Mouse (Mus musculus) heart, embryonic 14.5 days (tissue): ENCODE results near the gene Ces2a. TPM values are rescaled to one million over a fixed set of nuclear protein-coding genes. Genes with fewer than 3 reads are reported as not detected.

Experiments used
- ATAC-seq: fragments of 200-750 bp; cut with Nextera tagmentation; 2 replicates; pipeline ENCODE4 v1.8.0; 2017; ENCODE audit warnings: low read depth, moderate TSS enrichment; ENCODE audit not compliant: insufficient number of reproducible peaks, insufficient read depth, low FRiP score
- H3K27ac ChIP-seq, 2 experiments: fragments of 200-500 bp in 1 of 2; fragments of 300-500 bp in 1 of 2; sonication (generic) in 1 of 2; replicated peaks in 1 of 2; 2 replicates each; pipeline ENCODE4 v1.5.1; 2012 to 2014; ENCODE audit warnings: low read depth in 2 of 2, low read length in 2 of 2, control low read depth in 1 of 2, mild to moderate bottlenecking in 1 of 2, mixed read lengths in 1 of 2; ENCODE audit not compliant: control insufficient read depth in 1 of 2, insufficient read depth in 1 of 2
- H3K27me3 ChIP-seq: fragments of 300-500 bp; sonication (generic); 2 replicates; pipeline ENCODE4 v1.6.1; 2014; ENCODE audit warnings: mild to moderate bottlenecking, low read length, control low read depth; ENCODE audit not compliant: control insufficient read depth, insufficient read depth
- H3K36me3 ChIP-seq: fragments of 300-500 bp; sonication (generic); 2 replicates; pipeline ENCODE4 v1.6.1; 2014; ENCODE audit warnings: mild to moderate bottlenecking, control low read depth, low read length, mixed read lengths; ENCODE audit not compliant: control insufficient read depth, insufficient read depth
- H3K4me1 ChIP-seq, 2 experiments: fragments of 200-500 bp in 1 of 2; fragments of 300-500 bp in 1 of 2; sonication (generic) in 1 of 2; 2 replicates each; pipeline ENCODE4 v1.6.1; 2012 to 2014; ENCODE audit warnings: low read length in 2 of 2, control low read depth in 1 of 2, mixed read lengths in 1 of 2; ENCODE audit not compliant: control insufficient read depth in 2 of 2, insufficient read depth in 2 of 2
- H3K4me2 ChIP-seq: fragments of 300-500 bp; sonication (generic); 2 replicates; pipeline ENCODE4 v1.6.1; 2014; ENCODE audit warnings: mild to moderate bottlenecking, low read length
- H3K4me3 ChIP-seq, 2 experiments: fragments of 200-500 bp in 1 of 2; fragments of 300-500 bp in 1 of 2; sonication (generic) in 1 of 2; 2 replicates each; pipeline ENCODE4 v1.5.1; 2012 to 2014; ENCODE audit warnings: low read length in 2 of 2, mild to moderate bottlenecking in 2 of 2, control low read depth in 1 of 2, low read depth in 1 of 2, moderate library complexity in 1 of 2; ENCODE audit not compliant: control insufficient read depth in 1 of 2, insufficient read depth in 1 of 2
- H3K9ac ChIP-seq: fragments of 300-500 bp; sonication (generic); 2 replicates; pipeline ENCODE4 v1.6.1; 2014; ENCODE audit warnings: mild to moderate bottlenecking, low read length
- H3K9me3 ChIP-seq: fragments of 300-500 bp; sonication (generic); 2 replicates; pipeline ENCODE4 v1.6.1; 2016; ENCODE audit warnings: low read length, control low read depth; ENCODE audit not compliant: control insufficient read depth
- WGBS: fragments of 180-500 bp; shearing (Covaris S2); extraction: QIAGEN DNeasy Blood & Tissue Kit; methylation state at CpG from one replicate; pipeline ENCODE4 v1.1.7; 2014; 5-methylcytosine and 5-hydroxymethylcytosine counted together
- polyA plus RNA-seq: library from polyadenylated mRNA; unstranded; fragments of >200 nt; fragmentation: Nextera tagmentation; extraction: Ambion mirVana; gene quantifications from 2 replicates; pipeline ENCODE4 v1.2.1, GENCODE M21; 2014

Gene Ces2a
- polyA plus RNA-seq, 1 experiment from 2014 or later, result not detected

DNA sequence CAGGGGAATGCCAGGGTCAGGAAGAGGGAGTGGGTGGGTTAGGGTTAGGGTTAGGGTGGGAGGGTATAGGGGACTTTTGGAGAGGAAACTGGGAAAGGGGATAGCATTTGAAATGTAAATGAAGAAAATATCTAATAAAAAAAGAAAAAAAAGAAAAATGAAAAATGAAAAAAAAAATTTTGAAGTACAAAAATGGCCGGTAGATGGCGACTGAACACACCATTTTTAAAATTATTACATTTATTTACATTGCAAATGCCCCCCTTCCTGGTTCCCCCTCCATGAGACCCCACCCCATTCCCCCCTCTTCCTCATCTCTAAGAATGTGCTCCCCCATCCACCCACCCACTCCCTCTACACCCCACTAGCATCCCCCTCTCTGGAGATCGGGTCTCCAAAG is 9.6 kb downstream of the Ces2a start:
- H3K27ac ChIP-seq, result no peak overlapping the region
- 75% methylated on average over 3 of the region's 3 CpGs for WGBS

GRCm38 (mm10) chr8:104752818-104753217 is 19.0 kb downstream of the Ces2a start:
- Histone ChIP-seq H3K9me3 (no peaks in the 10 kb centered on the region), H3K4me3 (no peak overlapping the region), H3K4me1 (no peaks in the 10 kb centered on the region), H3K4me2 (no peak overlapping the region), H3K27me3 (no peaks in the 10 kb centered on the region), H3K9ac (no peak overlapping the region), H3K36me3 (no peaks in the 10 kb centered on the region), H3K27ac (no peak overlapping the region)
- 63% methylated on average over 1 of the region's 1 CpGs for WGBS
- no peak for ATAC-seq

More for the DNA sequence above, 9.6 kb downstream of the Ces2a start:
- no peaks in the 10 kb centered on the region for H3K4me1 ChIP-seq
- no peak for ATAC-seq
- no peaks in the 10 kb centered on the region for H3K27me3 ChIP-seq
- no peaks in the 10 kb centered on the region for H3K36me3 ChIP-seq
- H3K9me3 ChIP-seq, result no peaks in the 10 kb centered on the region
- H3K9ac ChIP-seq, result no peak overlapping the region
- H3K4me3 ChIP-seq, result no peak overlapping the region
- H3K4me2 ChIP-seq, result no peak overlapping the region

DNA sequence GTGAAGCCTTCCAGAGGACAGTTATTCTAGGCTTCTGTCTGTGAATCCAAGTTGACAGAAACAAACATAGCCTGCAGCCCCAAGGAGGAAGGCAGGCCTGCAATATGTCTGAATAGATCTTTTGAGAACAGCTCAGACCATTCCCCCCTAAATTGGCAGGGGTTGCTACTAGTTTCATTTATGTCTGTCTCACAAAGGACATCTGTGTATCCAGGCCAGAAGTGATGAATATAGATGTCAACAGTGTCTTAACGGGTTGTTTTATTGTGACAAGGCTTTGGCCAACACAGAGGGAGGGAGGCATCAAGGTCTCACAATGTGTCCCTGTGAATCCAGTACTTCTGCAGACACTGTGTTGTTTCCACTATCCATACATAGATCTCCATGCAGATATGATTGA is 23.8 kb downstream of the Ces2a start:
- ATAC-seq, result no peak
- Histone ChIP-seq H3K4me3 (no peak overlapping the region), H3K9me3 (no peaks in the 10 kb centered on the region), H3K27me3 (no peaks in the 10 kb centered on the region), H3K27ac (no peak overlapping the region), H3K4me2 (no peak overlapping the region), H3K36me3 (no peaks in the 10 kb centered on the region), H3K9ac (no peak overlapping the region), H3K4me1 (no peaks in the 10 kb centered on the region)
- WGBS, result 44% methylated on average over 1 of the region's 1 CpGs

- Histone ChIP-seq H3K4me3 (no peak overlapping the region), H3K4me2 (no peak overlapping the region), H3K4me1 (no peaks in the 10 kb centered on the region), H3K27ac (no peak overlapping the region), H3K9ac (no peak overlapping the region), H3K36me3 (no peaks in the 10 kb centered on the region), H3K9me3 (no peaks in the 10 kb centered on the region), H3K27me3 (no peaks in the 10 kb centered on the region)
- 87% methylated on average over 2 of the region's 2 CpGs for WGBS
- no peak for ATAC-seq
Measured at GRCm38 (mm10) chr8:104758209-104758608, 24.4 kb downstream of the Ces2a start.

- no peak overlapping the region for H3K9ac ChIP-seq
- H3K9me3 ChIP-seq, result no peaks in the 10 kb centered on the region
- ATAC-seq, result no peak
- H3K27me3 ChIP-seq, result no peaks in the 10 kb centered on the region
- H3K4me2 ChIP-seq, result no peak overlapping the region
- H3K36me3 ChIP-seq, result no peaks in the 10 kb centered on the region
- no peaks in the 10 kb centered on the region for H3K4me1 ChIP-seq
- 67% methylated on average over 4 of the region's 4 CpGs for WGBS
- no peak overlapping the region for H3K4me3 ChIP-seq
- no peak overlapping the region for H3K27ac ChIP-seq
Measured at GRCm38 (mm10) chr8:104761126-104761525, 27.3 kb downstream of the Ces2a start.

DNA sequence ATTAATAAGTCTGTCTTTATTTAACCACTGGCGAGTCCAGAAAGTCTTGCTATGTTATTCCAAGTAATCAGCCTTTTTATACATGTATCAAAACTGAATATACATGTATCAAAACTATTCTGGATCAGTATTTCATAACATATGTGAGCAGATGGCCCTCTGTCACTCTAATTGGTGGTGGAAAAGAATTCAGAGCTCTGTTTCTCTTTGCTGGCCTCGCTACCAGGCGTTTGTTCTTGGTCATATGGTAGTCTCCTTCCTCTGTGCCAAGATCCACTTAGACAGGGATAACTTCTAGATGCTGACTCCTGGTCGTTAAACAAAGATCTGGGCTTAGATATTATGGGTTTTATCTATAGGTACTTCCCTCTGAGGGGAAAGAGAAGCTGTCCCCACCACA is 32.7 kb downstream of the Ces2a start:
- Histone ChIP-seq H3K4me3 (no peak overlapping the region), H3K4me1 (no peaks in the 10 kb centered on the region), H3K27ac (no peak overlapping the region), H3K4me2 (no peak overlapping the region), H3K27me3 (no peaks in the 10 kb centered on the region), H3K9me3 (no peaks in the 10 kb centered on the region), H3K36me3 (no peaks in the 10 kb centered on the region), H3K9ac (no peak overlapping the region)
- ATAC-seq, result no peak
- WGBS, result 60% methylated on average over 4 of the region's 4 CpGs

DNA sequence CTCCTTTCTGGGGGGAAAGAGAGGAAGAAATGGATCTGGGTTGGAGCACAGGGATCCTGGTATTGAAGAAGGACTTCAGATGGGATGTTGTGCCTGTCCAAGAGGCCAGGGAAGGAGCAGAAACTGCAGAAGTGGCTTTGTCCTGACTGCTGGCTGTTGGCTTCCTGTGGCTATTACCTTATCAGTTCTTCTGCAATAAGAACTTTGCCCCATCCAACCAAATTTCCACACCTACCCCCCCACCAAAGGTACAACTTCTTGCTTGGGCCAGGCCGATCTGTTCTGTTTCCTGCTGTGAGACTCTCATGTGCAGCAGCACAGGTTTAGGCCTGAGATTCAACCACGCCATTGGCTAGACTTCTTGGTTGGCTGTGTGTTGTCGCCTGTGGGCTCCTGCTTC is 36.6 kb downstream of the Ces2a start:
- no peak for ATAC-seq
- Histone ChIP-seq H3K4me3 (no peak overlapping the region), H3K4me1 (no peaks in the 10 kb centered on the region), H3K36me3 (no peaks in the 10 kb centered on the region), H3K9ac (no peak overlapping the region), H3K9me3 (no peaks in the 10 kb centered on the region), H3K27me3 (no peaks in the 10 kb centered on the region), H3K4me2 (no peak overlapping the region), H3K27ac (no peak overlapping the region)
- WGBS, result 83% methylated on average over 3 of the region's 3 CpGs

DNA sequence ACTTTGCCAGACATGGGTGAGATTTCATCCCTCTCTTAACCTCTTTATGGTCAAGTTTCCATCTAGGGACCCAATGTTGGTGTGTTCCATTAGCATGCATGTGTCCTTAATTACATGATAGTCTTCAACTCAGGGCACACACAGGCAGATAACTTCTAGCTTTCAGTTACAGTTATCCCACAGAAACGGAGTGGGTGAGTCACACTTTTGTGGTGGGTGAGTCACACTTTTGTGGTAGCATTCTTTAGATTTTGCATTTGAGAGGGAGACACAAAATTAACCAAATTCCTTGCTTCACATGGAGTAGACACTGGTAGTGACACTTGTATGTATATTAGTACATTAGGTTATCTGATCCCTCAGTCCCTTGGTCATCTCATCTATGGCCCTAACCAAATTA is 53.2 kb downstream of the Ces2a start:
- Histone ChIP-seq H3K27ac (no peak overlapping the region), H3K4me1 (no peaks in the 10 kb centered on the region), H3K4me2 (no peak overlapping the region), H3K36me3 (no peaks in the 10 kb centered on the region), H3K4me3 (no peak overlapping the region), H3K27me3 (no peaks in the 10 kb centered on the region), H3K9ac (no peak overlapping the region), H3K9me3 (no peaks in the 10 kb centered on the region)
- 56% methylated on average over 1 of the region's 1 CpGs for WGBS
- ATAC-seq, result no peak
